13 mouse cellular contexts compared by ENCODE assay signal in the genomic region with DNA sequence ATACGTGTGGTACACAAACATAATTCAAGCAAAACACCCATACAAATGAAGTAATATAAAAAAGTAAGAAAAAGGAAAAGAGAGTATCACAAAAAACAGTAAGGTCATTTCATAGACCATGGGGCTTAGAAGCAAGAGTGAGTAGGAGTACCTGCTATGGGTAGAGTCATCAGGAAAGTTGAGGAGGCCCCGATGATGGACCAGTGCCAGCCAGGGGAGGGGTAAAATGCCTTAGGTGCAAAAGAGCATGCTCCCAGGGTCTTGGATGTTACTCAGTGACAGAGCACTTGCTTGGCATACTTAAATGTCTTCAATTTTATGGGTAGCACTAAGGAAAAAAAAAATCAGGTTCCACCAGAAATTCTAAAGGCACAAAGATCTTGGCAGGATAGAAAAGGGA. TPM values are rescaled to one million over a fixed set of nuclear protein-coding genes. Genes with fewer than 3 reads are reported as not detected.
A peak's percentile ranks its signal among the peaks of the same experiment; 100 is the strongest.
DNase-seq lines count a peak whose midpoint lies in the region; ATAC-seq lines count a peak whose summit lies in the region.
"Had no signal": no experiment of that assay in that cellular context is flagged by ENCODE, and none has a peak within 500 bp of the region (broad histone marks: within the 10 kb centered on the region; RNA-seq: fewer than 3 reads in every experiment).

No protein-coding gene starts in this region.

- H3K27ac ChIP-seq in heart, embryonic 12.5 days (ENCODE audit: poor library complexity, severe bottlenecking), result 0 out of 2 replicates have a peak overlapping the region, but pooled peaks have one; percentile 42
- peak overlapping the region; percentile 100 for H3K27ac ChIP-seq in liver, embryonic 13.5 days
- H3K27ac ChIP-seq in liver, embryonic 11.5 days (ENCODE audit: low read depth, low read length), result no peak overlapping the region
- 0 out of 2 replicates have a peak overlapping the region, but pooled peaks have one; percentile 23 for H3K27ac ChIP-seq in kidney, embryonic 15.5 days
- H3K27ac ChIP-seq in liver, embryonic 15.5 days (replicated peaks), result peak overlapping the region; percentile 99
- H3K27ac ChIP-seq: neural tube, embryonic 13.5 days had no signal

- H3K36me3 ChIP-seq in heart, embryonic 12.5 days, result peaks cover 5% of the 10 kb centered on the region
- H3K36me3 ChIP-seq in liver, embryonic 13.5 days, result peaks cover 39% of the 10 kb centered on the region
- 0 out of 2 replicates have a peak, but pooled peaks cover 3% of the 10 kb centered on the region for H3K36me3 ChIP-seq in liver, embryonic 11.5 days (ENCODE audit: control insufficient read depth, insufficient read depth, low read length)
- peaks cover 5% of the 10 kb centered on the region; the same call in 1 of the 2 replicates for H3K36me3 ChIP-seq in kidney, embryonic 15.5 days
- peaks cover 28% of the 10 kb centered on the region for H3K36me3 ChIP-seq in liver, embryonic 15.5 days (replicated peaks)

- no peaks in the 10 kb centered on the region for H3K9me3 ChIP-seq in heart, embryonic 12.5 days (replicated peaks)
- no peaks in the 10 kb centered on the region for H3K9me3 ChIP-seq in liver, embryonic 13.5 days (replicated peaks)
- no peaks in the 10 kb centered on the region for H3K9me3 ChIP-seq in liver, embryonic 11.5 days (ENCODE audit: control insufficient read depth, low read length)
- H3K9me3 ChIP-seq in kidney, embryonic 15.5 days (replicated peaks), result no peaks in the 10 kb centered on the region
- H3K9me3 ChIP-seq in liver, embryonic 15.5 days (replicated peaks), result no peaks in the 10 kb centered on the region
- H3K9me3 ChIP-seq: megakaryocyte, embryonic 14.5 days; neural tube, embryonic 13.5 days had no signal

- 86% methylated on average over 2 of the region's 2 CpGs for WGBS in heart, embryonic 12.5 days
- 87% methylated on average over 2 of the region's 2 CpGs for WGBS in liver, embryonic 13.5 days (ENCODE audit: insufficient replicate concordance)
- 94% methylated on average over 2 of the region's 2 CpGs for WGBS in liver, embryonic 11.5 days
- WGBS in kidney, embryonic 15.5 days, result 83% methylated on average over 2 of the region's 2 CpGs
- WGBS in liver, embryonic 15.5 days (ENCODE audit: insufficient replicate concordance), result 75% methylated on average over 2 of the region's 2 CpGs

- no peak overlapping the region for H3K4me2 ChIP-seq in heart, embryonic 12.5 days
- peak overlapping the region; percentile 88; the same call in 1 of the 2 replicates for H3K4me2 ChIP-seq in liver, embryonic 13.5 days
- H3K4me2 ChIP-seq in liver, embryonic 11.5 days, result no peak overlapping the region
- H3K4me2 ChIP-seq in kidney, embryonic 15.5 days, result no peak overlapping the region
- H3K4me2 ChIP-seq in liver, embryonic 15.5 days, result no peak overlapping the region; the same call in 1 of the 2 replicates
- H3K4me2 ChIP-seq: neural tube, embryonic 13.5 days had no signal

- no peak for DNase-seq in heart, postnatal 25 days (ENCODE audit: low spot score)
- DNase-seq in liver, embryonic 13.5 days, result no peak
- DNase-seq in liver, embryonic 11.5 days (ENCODE audit: low spot score), result no peak
- DNase-seq in adrenal gland, adult 2 months, result no peak
- no peak for DNase-seq in Muller cell, postnatal 12 days (ENCODE audit: inconsistent ontology term)
- DNase-seq: retina, postnatal 1 day had no signal

- no peak for ATAC-seq in heart, embryonic 12.5 days (ENCODE audit: insufficient number of reproducible peaks, low FRiP score)
- ATAC-seq in liver, embryonic 13.5 days (ENCODE audit: low read depth), result no peak
- no peak for ATAC-seq in liver, embryonic 11.5 days (replicated peaks; ENCODE audit: low FRiP score)
- ATAC-seq in kidney, embryonic 15.5 days (replicated peaks; ENCODE audit: low FRiP score), result no peak
- no peak for ATAC-seq in liver, embryonic 15.5 days (ENCODE audit: insufficient read depth)
- ATAC-seq: hindbrain, embryonic 16.5 days had no signal

- H3K4me3 ChIP-seq in heart, embryonic 12.5 days, result no peak overlapping the region
- H3K4me3 ChIP-seq in liver, embryonic 13.5 days (replicated peaks), result no peak overlapping the region
- H3K4me3 ChIP-seq in liver, embryonic 11.5 days (ENCODE audit: low read depth, low read length), result no peak overlapping the region
- H3K4me3 ChIP-seq in kidney, embryonic 15.5 days (replicated peaks), result no peak overlapping the region
- no peak overlapping the region for H3K4me3 ChIP-seq in liver, embryonic 15.5 days (replicated peaks)
- H3K4me3 ChIP-seq: neural tube, embryonic 13.5 days had no signal

- intact Hi-C loops in heart, postnatal 25 days (cut with DNase I), result no loop called here

- peaks cover 87% of the 10 kb centered on the region for H3K4me1 ChIP-seq in heart, embryonic 12.5 days (replicated peaks)
- H3K4me1 ChIP-seq in liver, embryonic 13.5 days (replicated peaks), result peaks cover 100% of the 10 kb centered on the region
- H3K4me1 ChIP-seq in liver, embryonic 11.5 days (replicated peaks; ENCODE audit: control insufficient read depth, insufficient read depth, low read length), result peaks cover 78% of the 10 kb centered on the region
- H3K4me1 ChIP-seq in kidney, embryonic 15.5 days, result peaks cover 46% of the 10 kb centered on the region
- peaks cover 100% of the 10 kb centered on the region for H3K4me1 ChIP-seq in liver, embryonic 15.5 days (replicated peaks)

- H3K9ac ChIP-seq in heart, embryonic 12.5 days, result no peak overlapping the region
- H3K9ac ChIP-seq in liver, embryonic 13.5 days, result peak overlapping the region; percentile 83
- H3K9ac ChIP-seq in liver, embryonic 11.5 days (ENCODE audit: low read depth, low read length), result no peak overlapping the region
- H3K9ac ChIP-seq in kidney, embryonic 15.5 days, result no peak overlapping the region
- H3K9ac ChIP-seq in liver, embryonic 15.5 days, result no peak overlapping the region
- H3K9ac ChIP-seq: neural tube, embryonic 13.5 days had no signal

- no peaks in the 10 kb centered on the region for H3K27me3 ChIP-seq in heart, embryonic 12.5 days (replicated peaks)
- H3K27me3 ChIP-seq in liver, embryonic 13.5 days, result no peaks in the 10 kb centered on the region
- no peaks in the 10 kb centered on the region for H3K27me3 ChIP-seq in liver, embryonic 11.5 days (replicated peaks; ENCODE audit: control insufficient read depth, insufficient read depth, low read length)
- no peaks in the 10 kb centered on the region for H3K27me3 ChIP-seq in kidney, embryonic 15.5 days
- no peaks in the 10 kb centered on the region for H3K27me3 ChIP-seq in liver, embryonic 15.5 days
- H3K27me3 ChIP-seq: megakaryocyte, embryonic 14.5 days; neural tube, embryonic 13.5 days had no signal

RNA-seq across cellular contexts. Expression of a gene that starts 33.2 kb away (rescaled TPM):
- polyA plus RNA-seq in heart, embryonic 12.5 days (2016; fragmentation: Nextera tagmentation; extraction: Ambion mirVana), result 18.9 and 20.8 TPM in 2 replicates
- 10 to 100 TPM; 12.2 to 16.8 TPM for total RNA-seq in heart, postnatal 25 days (2021)
- 1.1 and 1.2 TPM in 2 replicates for polyA plus RNA-seq in liver, embryonic 13.5 days (2015; fragmentation: Nextera tagmentation; extraction: Ambion mirVana)
- polyA plus RNA-seq in liver, embryonic 11.5 days (2014; fragmentation: Nextera tagmentation; extraction: Ambion mirVana), result 6.7 and 8.5 TPM in 2 replicates
- 16.4 and 20.9 TPM in 2 replicates for polyA plus RNA-seq in kidney, embryonic 15.5 days (2015; fragmentation: Nextera tagmentation; extraction: Ambion mirVana)
- 1.0 and 1.1 TPM in 2 replicates for polyA plus RNA-seq in liver, embryonic 15.5 days (2015; fragmentation: Nextera tagmentation; extraction: Ambion mirVana)
- 1 to 10 TPM; 1.4 to 3.4 TPM for total RNA-seq in adrenal gland, adult 2 months (2021)
- 3.9 and 4.4 TPM in 2 replicates for polyA plus RNA-seq in adrenal gland, adult 2 months (2012; rRNA removed)
- total RNA-seq: liver, adult 2 months had no signal

RNA-seq across cellular contexts. Expression of a gene that starts 44.4 kb away (rescaled TPM):
- polyA plus RNA-seq in heart, embryonic 12.5 days (2016; fragmentation: Nextera tagmentation; extraction: Ambion mirVana), result 83.0 and 85.9 TPM in 2 replicates
- total RNA-seq in heart, postnatal 25 days (2021), result 10 to 100 TPM; 58.6 to 59.0 TPM
- polyA plus RNA-seq in liver, embryonic 13.5 days (2015; fragmentation: Nextera tagmentation; extraction: Ambion mirVana), result 148 and 164 TPM in 2 replicates
- polyA plus RNA-seq in liver, embryonic 11.5 days (2014; fragmentation: Nextera tagmentation; extraction: Ambion mirVana), result 61.7 and 69.3 TPM in 2 replicates
- 99.5 and 106 TPM in 2 replicates for polyA plus RNA-seq in kidney, embryonic 15.5 days (2015; fragmentation: Nextera tagmentation; extraction: Ambion mirVana)
- 209 and 237 TPM in 2 replicates for polyA plus RNA-seq in liver, embryonic 15.5 days (2015; fragmentation: Nextera tagmentation; extraction: Ambion mirVana)
- total RNA-seq in adrenal gland, adult 2 months (2021), result 10 to 100 TPM; 54.3 to 79.7 TPM
- 42.4 and 43.8 TPM in 2 replicates for polyA plus RNA-seq in adrenal gland, adult 2 months (2012; rRNA removed)

RNA-seq across cellular contexts. Expression of a gene that starts 51.1 kb away (rescaled TPM):
- polyA plus RNA-seq in heart, embryonic 12.5 days (2016; fragmentation: Nextera tagmentation; extraction: Ambion mirVana), result 87.7 and 90.9 TPM in 2 replicates
- total RNA-seq in heart, postnatal 25 days (2021), result 10 to 100 TPM; 37.8 to 57.0 TPM
- polyA plus RNA-seq in liver, embryonic 13.5 days (2015; fragmentation: Nextera tagmentation; extraction: Ambion mirVana), result 20.9 and 23.2 TPM in 2 replicates
- 52.7 and 56.3 TPM in 2 replicates for polyA plus RNA-seq in liver, embryonic 11.5 days (2014; fragmentation: Nextera tagmentation; extraction: Ambion mirVana)
- 133 and 143 TPM in 2 replicates for polyA plus RNA-seq in kidney, embryonic 15.5 days (2015; fragmentation: Nextera tagmentation; extraction: Ambion mirVana)
- 20.5 and 20.9 TPM in 2 replicates for polyA plus RNA-seq in liver, embryonic 15.5 days (2015; fragmentation: Nextera tagmentation; extraction: Ambion mirVana)
- 10 to 100 TPM; 41.5 to 67.3 TPM for total RNA-seq in adrenal gland, adult 2 months (2021)
- 186 and 275 TPM in 2 replicates for polyA plus RNA-seq in adrenal gland, adult 2 months (2012; rRNA removed)
